Mouse (Mus musculus): ENCODE data around the gene Il10ra.

Gene Il10ra

GRCm38 (mm10) chr9:45212001-45212400 is 56.9 kb downstream of the Il10ra start:
- in situ Hi-C loops (cut with MboI; ENCODE audit: unreplicated experiment in 2 of 2): loop anchor here in 1 of 2 experiments (25.0 kb wide), 1 partner anchor 550 kb away; no protein-coding TSS in a partner anchor

DNA sequence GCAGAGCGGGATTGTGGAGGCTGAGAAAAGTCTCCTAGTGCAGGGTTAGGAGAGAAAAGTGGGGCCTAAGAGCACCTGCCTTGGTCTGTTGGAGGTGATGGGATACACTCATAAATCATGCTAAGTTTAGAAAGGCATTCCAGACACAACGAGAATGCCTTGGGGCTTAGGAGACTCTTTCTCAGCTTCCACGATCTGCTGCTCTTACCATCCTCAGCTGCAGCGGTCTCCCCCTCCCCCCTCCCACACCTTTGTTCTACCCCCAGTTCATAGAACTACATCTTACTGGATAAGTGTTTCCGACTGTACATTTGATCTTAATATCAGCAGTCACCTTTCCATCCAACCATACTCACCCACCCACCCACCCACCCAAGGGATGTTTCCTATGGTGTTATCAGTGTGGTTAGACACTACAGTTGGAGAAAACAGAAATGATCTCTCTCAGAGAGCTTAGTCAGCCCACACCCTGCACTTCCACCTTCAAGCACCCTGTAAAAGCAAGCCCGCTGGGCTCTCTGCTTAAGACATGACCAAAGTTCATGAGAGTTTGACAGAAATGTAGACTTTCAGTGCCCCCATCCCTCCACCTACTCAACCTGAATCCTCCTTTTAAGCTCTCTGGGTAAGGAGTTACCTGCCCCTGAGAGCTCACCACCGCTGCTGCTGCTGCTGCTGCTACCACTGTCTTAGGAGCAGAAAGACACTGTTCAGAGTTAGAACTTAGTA is 61.8 kb downstream of the Il10ra start:
- in situ Hi-C loops (cut with MboI; ENCODE audit: unreplicated experiment in 2 of 2): loop anchor here in 1 of 2 experiments (25.0 kb wide), 1 partner anchor 555 kb away; no protein-coding TSS in a partner anchor

GRCm38 (mm10) chr9:45206121-45206520 is 62.8 kb downstream of the Il10ra start:
- in situ Hi-C loops (cut with MboI; ENCODE audit: unreplicated experiment in 2 of 2): loop anchor here in 1 of 2 experiments (25.0 kb wide), 1 partner anchor 556 kb away; no protein-coding TSS in a partner anchor

GRCm38 (mm10) chr9:45205143-45205542 is 63.8 kb downstream of the Il10ra start:
- in situ Hi-C loops (cut with MboI; ENCODE audit: unreplicated experiment in 2 of 2): loop anchor here in 1 of 2 experiments (25.0 kb wide), 1 partner anchor 557 kb away; no protein-coding TSS in a partner anchor

All from v-Abl transformed pro-B cells (cell line).